Comparison of ENCODE assay signal across 8 mouse cellular contexts in the genomic region with DNA sequence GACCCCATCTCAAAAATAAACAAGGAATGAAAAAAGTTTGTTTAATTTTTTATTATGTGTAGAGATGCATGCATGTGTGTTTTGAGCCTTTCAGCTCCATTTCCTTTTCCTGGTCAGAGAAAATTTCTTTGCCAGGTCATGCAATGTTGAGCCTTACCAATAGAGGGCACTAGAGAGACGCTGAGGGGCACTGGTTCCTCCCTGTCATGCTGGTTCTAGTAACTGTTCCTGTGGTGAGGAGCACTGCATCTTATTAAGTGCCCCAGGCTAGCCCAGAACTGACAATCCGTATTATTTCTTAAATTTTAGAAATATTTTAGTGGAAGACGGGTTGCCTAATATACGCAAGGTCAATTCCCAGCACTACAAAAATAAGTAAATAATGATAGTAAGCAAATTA. TPM values are rescaled to one million over a fixed set of nuclear protein-coding genes. Genes with fewer than 3 reads are reported as not detected.
DNase-seq lines count a peak whose midpoint lies in the region; ATAC-seq and TF ChIP-seq lines count a peak whose summit lies in the region.

No protein-coding gene starts in this region.

- no peak for TF ChIP-seq POLR2A in brain, embryonic 14.5 days (IDR thresholded peaks at IDR 0.05; ENCODE audit: borderline replicate concordance, extremely low read depth, insufficient read depth, insufficient read length, poor library complexity, severe bottlenecking)

- 38% methylated on average over 4 of the region's 4 CpGs for WGBS in limb, embryonic 11.5 days

- H3K4me1 ChIP-seq in limb, embryonic 11.5 days (ENCODE audit: control insufficient read depth, insufficient read depth, low read length), result no peaks in the 10 kb centered on the region

- H3K9ac ChIP-seq in limb, embryonic 11.5 days (ENCODE audit: low read length), result no peak overlapping the region

- H3K9me3 ChIP-seq in limb, embryonic 11.5 days (ENCODE audit: control insufficient read depth, low read length), result no peaks in the 10 kb centered on the region

- H3K4me2 ChIP-seq in limb, embryonic 11.5 days (ENCODE audit: low read depth, severe bottlenecking), result no peak overlapping the region

- peak; percentile 84 for ATAC-seq in erythroid progenitor cell, adult 5-6 weeks (replicated peaks; ENCODE audit: low FRiP score, poor library complexity, severe bottlenecking)
- peak; percentile 91 for ATAC-seq in inflammation-experienced regulatory T-cells, adult 6 months
- ATAC-seq in limb, embryonic 11.5 days (ENCODE audit: insufficient number of reproducible peaks, low FRiP score, low TSS enrichment, low read depth), result no peak
- peak; percentile 94 for ATAC-seq in neutrophil, adult 5-6 weeks (ENCODE audit: extremely low read depth, insufficient number of reproducible peaks, low FRiP score, poor library complexity, severe bottlenecking)

- peak; percentile 94 for DNase-seq in 3T3-L1 (ENCODE audit: low read depth, low spot score)
- DNase-seq in CD8-positive naive resting alpha-beta T cell, adult 2 months (ENCODE audit: low read depth in 2 of 2, low spot score in 2 of 2), result peak; percentile 75 to 83
- peak; percentile 73 for DNase-seq in brain, embryonic 14.5 days (ENCODE audit: low read depth)
- DNase-seq in limb, embryonic 11.5 days (ENCODE audit: low spot score), result peak; percentile 84
- peak; percentile 91 for DNase-seq in thymus, postnatal 14 days

- H3K27me3 ChIP-seq in limb, embryonic 11.5 days (ENCODE audit: control insufficient read depth, insufficient read depth, low read length), result no peaks in the 10 kb centered on the region

- TF ChIP-seq CTCF in brain, embryonic 14.5 days (IDR thresholded peaks at IDR 0.05; ENCODE audit: borderline replicate concordance, extremely low read depth, insufficient read depth, insufficient read length), result peak; percentile 85

- H3K27ac ChIP-seq in limb, embryonic 11.5 days (replicated peaks; ENCODE audit: low read depth, low read length), result no peak overlapping the region

- H3K4me3 ChIP-seq in limb, embryonic 11.5 days (ENCODE audit: low read depth, low read length), result no peak overlapping the region

- H3K36me3 ChIP-seq in limb, embryonic 11.5 days (ENCODE audit: control insufficient read depth, insufficient read depth, low read length), result no peaks in the 10 kb centered on the region

RNA-seq across cellular contexts. Expression of gene Aff1, which starts 11.8 kb away (rescaled TPM):
- 0.91 and 2.9 TPM in 2 replicates for polyA plus RNA-seq in brain, embryonic 14.5 days (2012; rRNA removed)
- total RNA-seq in erythroid progenitor cell, adult 5-6 weeks (2015; ENCODE audit: low replicate concordance), result 145 and 147 TPM in 2 replicates
- 67.4 and 102 TPM in 2 replicates for total RNA-seq in erythroid progenitor cell, adult 5-6 weeks (2017; ENCODE audit: low replicate concordance)
- polyA plus RNA-seq in inflammation-experienced regulatory T-cells, adult 6 months (2017; shearing (Covaris generic)), result 10 to 100 TPM in 2 of 3 experiments, 1 to 10 TPM in 1; 5.7 to 17.9 (median 12.0) TPM
- 9.1 and 10.4 TPM in 2 replicates for polyA plus RNA-seq in limb, embryonic 11.5 days (2014; fragmentation: Nextera tagmentation; extraction: Ambion mirVana)
- 76.4 and 76.9 TPM in 2 replicates for total RNA-seq in neutrophil, adult 5-6 weeks (2017)

RNA-seq across cellular contexts. Expression of gene 1700016H13Rik, which starts 24.6 kb away (rescaled TPM):
- polyA plus RNA-seq in brain, embryonic 14.5 days (2012; rRNA removed), result 0.18 and 0.24 TPM in 2 replicates
- not detected in 2 replicates for total RNA-seq in erythroid progenitor cell, adult 5-6 weeks (2015; ENCODE audit: low replicate concordance)
- not detected in 2 replicates for total RNA-seq in erythroid progenitor cell, adult 5-6 weeks (2017; ENCODE audit: low replicate concordance)
- not detected for polyA plus RNA-seq in inflammation-experienced regulatory T-cells, adult 6 months (2017; shearing (Covaris generic))
- 0.17 TPM in 2 replicates for polyA plus RNA-seq in limb, embryonic 11.5 days (2014; fragmentation: Nextera tagmentation; extraction: Ambion mirVana)
- total RNA-seq in neutrophil, adult 5-6 weeks (2017), result not detected in 2 replicates

RNA-seq across cellular contexts. Expression of gene Slc10a6, which starts 51.2 kb away (rescaled TPM):
- 0.19 and 0.25 TPM in 2 replicates for polyA plus RNA-seq in brain, embryonic 14.5 days (2012; rRNA removed)
- total RNA-seq in erythroid progenitor cell, adult 5-6 weeks (2015; ENCODE audit: low replicate concordance), result not detected in 2 replicates
- not detected in 2 replicates for total RNA-seq in erythroid progenitor cell, adult 5-6 weeks (2017; ENCODE audit: low replicate concordance)
- under 1 TPM in 1 of 3 experiments, not detected in 2; 0.26 TPM for polyA plus RNA-seq in inflammation-experienced regulatory T-cells, adult 6 months (2017; shearing (Covaris generic))
- polyA plus RNA-seq in limb, embryonic 11.5 days (2014; fragmentation: Nextera tagmentation; extraction: Ambion mirVana), result 0.07 and 0.14 TPM in 2 replicates
- total RNA-seq in neutrophil, adult 5-6 weeks (2017), result not detected in 2 replicates
